Mouse (Mus musculus) hindbrain, embryonic 11.5 days (tissue): Measurements from ENCODE around the gene Styx. TPM values are rescaled to one million over a fixed set of nuclear protein-coding genes. Genes with fewer than 3 reads are reported as not detected.

Experiments
- ATAC-seq: fragments of 200-750 bp; cut with Nextera tagmentation; 2 replicates; pipeline ENCODE4 v1.8.0; 2017; ENCODE audit warnings: mild to moderate bottlenecking, moderate TSS enrichment, moderate library complexity; ENCODE audit not compliant: low FRiP score
- DNase-seq: peaks from one replicate; pipeline ENCODE4 v3.0.0-alpha.2; 2015; ENCODE audit warnings: low spot score
- H3K27ac ChIP-seq: fragments of 300-500 bp; sonication (generic); 2 replicates; pipeline ENCODE4 v1.5.1; 2014; ENCODE audit warnings: mild to moderate bottlenecking, low read depth, low read length
- H3K27me3 ChIP-seq: fragments of 300-500 bp; sonication (generic); 2 replicates; pipeline ENCODE4 v1.6.1; 2014; ENCODE audit warnings: mild to moderate bottlenecking, low read length, moderate library complexity, mixed read lengths; ENCODE audit not compliant: control insufficient read depth, insufficient read depth
- H3K36me3 ChIP-seq: fragments of 300-500 bp; sonication (generic); 2 replicates; pipeline ENCODE4 v1.6.1; 2014; ENCODE audit warnings: mild to moderate bottlenecking, low read length, moderate library complexity, mixed read lengths; ENCODE audit not compliant: control insufficient read depth, insufficient read depth
- H3K4me1 ChIP-seq: fragments of 300-500 bp; sonication (generic); replicated peaks from 2 replicates; pipeline ENCODE4 v1.6.1; 2014; ENCODE audit warnings: low read length, mixed read lengths; ENCODE audit not compliant: control insufficient read depth, insufficient read depth
- H3K4me2 ChIP-seq: fragments of 300-500 bp; sonication (generic); replicated peaks from 2 replicates; pipeline ENCODE4 v1.6.1; 2014; ENCODE audit warnings: mild to moderate bottlenecking, low read depth, low read length
- H3K4me3 ChIP-seq: fragments of 300-500 bp; sonication (generic); 2 replicates; pipeline ENCODE4 v1.5.1; 2014; ENCODE audit warnings: low read depth, low read length
- H3K9ac ChIP-seq: fragments of 300-500 bp; sonication (generic); 2 replicates; pipeline ENCODE4 v1.6.1; 2014; ENCODE audit warnings: low read depth, low read length
- H3K9me3 ChIP-seq: fragments of 300-500 bp; sonication (generic); 2 replicates; pipeline ENCODE4 v1.6.1; 2016; ENCODE audit warnings: low read length; ENCODE audit not compliant: control insufficient read depth
- WGBS: fragments of 180-500 bp; shearing (Covaris S2); extraction: QIAGEN DNeasy Blood & Tissue Kit; methylation state at CpG from one replicate; pipeline ENCODE4 v1.1.7; 2014; 5-methylcytosine and 5-hydroxymethylcytosine counted together
- polyA plus RNA-seq: library from polyadenylated mRNA; unstranded; fragments of >200 nt; fragmentation: Nextera tagmentation; extraction: Ambion mirVana; gene quantifications from 2 replicates; pipeline ENCODE4 v1.2.1, GENCODE M21; 2014

Gene Styx
- polyA plus RNA-seq, 1 experiment from 2014 or later, result 51.6 TPM

GRCm38 (mm10) chr14:45328072-45328713, 22.7 kb upstream of the Styx start:
- Histone ChIP-seq H3K4me2 (no peak overlapping the region), H3K4me3 (no peak overlapping the region), H3K27me3 (no peaks in the 10 kb centered on the region), H3K27ac (no peak overlapping the region), H3K9me3 (no peaks in the 10 kb centered on the region), H3K36me3 (0 out of 2 replicates have a peak, but pooled peaks cover 2% of the 10 kb centered on the region), H3K9ac (no peak overlapping the region), H3K4me1 (0 out of 2 replicates have a peak, but pooled peaks cover 2% of the 10 kb centered on the region)
- WGBS, result 89% methylated on average over 4 of the region's 4 CpGs
- no peak for ATAC-seq
- DNase-seq, result no peak

- 0 out of 2 replicates have a peak overlapping the region, but pooled peaks have one; percentile 22 for H3K4me2 ChIP-seq
- 0 out of 2 replicates have a peak overlapping the region, but pooled peaks have one; percentile 2 for H3K9ac ChIP-seq
- H3K27me3 ChIP-seq, result no peaks in the 10 kb centered on the region
- H3K4me1 ChIP-seq, result 0 out of 2 replicates have a peak, but pooled peaks cover 2% of the 10 kb centered on the region
- 0 out of 2 replicates have a peak, but pooled peaks cover 2% of the 10 kb centered on the region for H3K36me3 ChIP-seq
- peak overlapping the region; percentile 92 for H3K4me3 ChIP-seq
- H3K27ac ChIP-seq, result no peak overlapping the region
- 16% methylated on average over 8 of the region's 8 CpGs for WGBS
- DNase-seq, result no peak
- ATAC-seq, result peak; percentile 37
- no peaks in the 10 kb centered on the region for H3K9me3 ChIP-seq
These were observed 21.8 kb upstream of the Styx start for GRCm38 (mm10) chr14:45329018-45329588.

GRCm38 (mm10) chr14:45329589-45330181, 21.2 kb upstream of the Styx start, which contains the start of gene Psmc6:
Gene Psmc6, plus strand, starts transcription at chr14:45329788.
- H3K4me1 ChIP-seq, result 0 out of 2 replicates have a peak, but pooled peaks cover 2% of the 10 kb centered on the region
- WGBS, result under 1% methylated on average over 36 of the region's 44 CpGs
- H3K4me3 ChIP-seq, result peak within 1 kb of the TSS; percentile 92

GRCm38 (mm10) chr14:45364211-45365195, 13.6 kb downstream of the Styx start:
- no peak for ATAC-seq
- no peak for DNase-seq
- H3K27ac ChIP-seq, result no peak overlapping the region
- no peak overlapping the region for H3K4me3 ChIP-seq
- H3K4me2 ChIP-seq, result no peak overlapping the region
- no peaks in the 10 kb centered on the region for H3K4me1 ChIP-seq
- no peaks in the 10 kb centered on the region for H3K9me3 ChIP-seq
- no peaks in the 10 kb centered on the region; the same call in 1 of the 2 replicates for H3K36me3 ChIP-seq
- H3K27me3 ChIP-seq, result no peaks in the 10 kb centered on the region
- no peak overlapping the region for H3K9ac ChIP-seq
- WGBS, result 82% methylated on average over 16 of the region's 16 CpGs

More at GRCm38 (mm10) chr14:45329589-45330181, 21.2 kb upstream of the Styx start, which contains the start of gene Psmc6:
- ATAC-seq (peak; percentile 97), DNase-seq (peak; percentile 95)
- Histone ChIP-seq H3K9me3 (no peaks in the 10 kb centered on the region), H3K27ac (peak within 1 kb of the TSS; percentile 73), H3K36me3 (0 out of 2 replicates have a peak, but pooled peaks cover 4% of the 10 kb centered on the region), H3K27me3 (no peaks in the 10 kb centered on the region), H3K9ac (peak within 1 kb of the TSS; percentile 98), H3K4me2 (peak within 1 kb of the TSS; percentile 54)

- Histone ChIP-seq H3K4me3 (no peak overlapping the region), H3K9me3 (no peaks in the 10 kb centered on the region), H3K4me1 (no peaks in the 10 kb centered on the region), H3K4me2 (no peak overlapping the region), H3K9ac (no peak overlapping the region), H3K27ac (no peak overlapping the region), H3K36me3 (peaks cover 5% of the 10 kb centered on the region), H3K27me3 (no peaks in the 10 kb centered on the region)
- ATAC-seq, result no peak
- 87% methylated on average over 6 of the region's 6 CpGs for WGBS
- no peak for DNase-seq
These were observed 14.3 kb downstream of the Styx start for GRCm38 (mm10) chr14:45365196-45365587.

- Histone ChIP-seq H3K4me2 (no peak overlapping the region), H3K9me3 (no peaks in the 10 kb centered on the region), H3K4me1 (no peaks in the 10 kb centered on the region), H3K36me3 (no peaks in the 10 kb centered on the region), H3K4me3 (no peak overlapping the region), H3K27me3 (no peaks in the 10 kb centered on the region), H3K9ac (no peak overlapping the region), H3K27ac (no peak overlapping the region)
- DNase-seq (no peak), ATAC-seq (no peak)
- WGBS, result 84% methylated on average over 3 of the region's 3 CpGs
These were observed 27.9 kb downstream of the Styx start for GRCm38 (mm10) chr14:45378771-45379170.

- ATAC-seq (no peak), DNase-seq (no peak)
- no peaks in the 10 kb centered on the region for H3K4me1 ChIP-seq
- no peak overlapping the region for H3K9ac ChIP-seq
- H3K4me3 ChIP-seq, result no peak overlapping the region
- H3K27ac ChIP-seq, result no peak overlapping the region
- no peaks in the 10 kb centered on the region for H3K27me3 ChIP-seq
- no peaks in the 10 kb centered on the region for H3K36me3 ChIP-seq
- no peak overlapping the region for H3K4me2 ChIP-seq
- 92% methylated on average over 6 of the region's 6 CpGs for WGBS
- H3K9me3 ChIP-seq, result no peaks in the 10 kb centered on the region
These were observed 29.9 kb downstream of the Styx start for GRCm38 (mm10) chr14:45380756-45381155.

GRCm38 (mm10) chr14:45382912-45383311, 32.0 kb downstream of the Styx start:
- no peak for ATAC-seq
- Histone ChIP-seq H3K4me1 (no peaks in the 10 kb centered on the region), H3K27ac (no peak overlapping the region), H3K4me3 (no peak overlapping the region), H3K27me3 (no peaks in the 10 kb centered on the region), H3K9ac (no peak overlapping the region), H3K4me2 (no peak overlapping the region), H3K9me3 (no peaks in the 10 kb centered on the region), H3K36me3 (no peaks in the 10 kb centered on the region)
- no peak for DNase-seq
- WGBS, result 85% methylated on average over 4 of the region's 4 CpGs
